Mouse (Mus musculus) adrenal gland, adult 2 months (tissue): Measurements from ENCODE around the gene Abhd6. TPM values are rescaled to one million over a fixed set of nuclear protein-coding genes. Genes with fewer than 3 reads are reported as not detected.

ENCODE experiments used
- DNase-seq: peaks from one replicate; pipeline ENCODE4 v3.0.0; 2021
- polyA plus RNA-seq: library from polyadenylated mRNA; depleted of rRNA; stranded (reverse); fragments of >200 nt; gene quantifications from 2 replicates; pipeline ENCODE4 v1.2.3, GENCODE M21; 2012; rRNA removed
- total RNA-seq, 2 experiments: library from RNA; stranded (reverse); gene quantifications; 2 replicates each; pipeline ENCODE4 v1.2.3; 2021

Abhd6 gene
- total and polyA plus RNA-seq, 3 experiments = 78.0 to 123 (median 103) TPM

DNA sequence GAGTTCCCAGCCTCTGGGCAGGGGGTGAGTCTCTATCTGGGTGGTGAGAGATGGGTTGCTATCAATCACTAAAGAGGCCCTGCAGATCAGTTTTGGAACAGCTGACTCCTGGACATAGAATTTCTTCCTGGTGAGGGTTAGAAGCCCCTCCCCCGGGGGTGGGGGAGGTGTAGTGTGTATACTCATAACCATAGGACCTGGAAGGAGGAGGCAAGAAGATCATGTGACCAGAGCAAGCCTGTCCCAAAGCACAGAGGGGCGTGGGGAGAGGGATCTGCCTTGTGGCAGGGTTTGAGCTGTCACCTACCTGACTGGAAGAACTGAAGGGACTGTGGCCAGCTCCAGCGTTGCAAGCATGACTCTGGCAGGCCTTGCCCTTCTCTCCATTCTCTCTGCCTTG is 59.4 kb downstream of the Abhd6 start:
- no peak for DNase-seq

DNA sequence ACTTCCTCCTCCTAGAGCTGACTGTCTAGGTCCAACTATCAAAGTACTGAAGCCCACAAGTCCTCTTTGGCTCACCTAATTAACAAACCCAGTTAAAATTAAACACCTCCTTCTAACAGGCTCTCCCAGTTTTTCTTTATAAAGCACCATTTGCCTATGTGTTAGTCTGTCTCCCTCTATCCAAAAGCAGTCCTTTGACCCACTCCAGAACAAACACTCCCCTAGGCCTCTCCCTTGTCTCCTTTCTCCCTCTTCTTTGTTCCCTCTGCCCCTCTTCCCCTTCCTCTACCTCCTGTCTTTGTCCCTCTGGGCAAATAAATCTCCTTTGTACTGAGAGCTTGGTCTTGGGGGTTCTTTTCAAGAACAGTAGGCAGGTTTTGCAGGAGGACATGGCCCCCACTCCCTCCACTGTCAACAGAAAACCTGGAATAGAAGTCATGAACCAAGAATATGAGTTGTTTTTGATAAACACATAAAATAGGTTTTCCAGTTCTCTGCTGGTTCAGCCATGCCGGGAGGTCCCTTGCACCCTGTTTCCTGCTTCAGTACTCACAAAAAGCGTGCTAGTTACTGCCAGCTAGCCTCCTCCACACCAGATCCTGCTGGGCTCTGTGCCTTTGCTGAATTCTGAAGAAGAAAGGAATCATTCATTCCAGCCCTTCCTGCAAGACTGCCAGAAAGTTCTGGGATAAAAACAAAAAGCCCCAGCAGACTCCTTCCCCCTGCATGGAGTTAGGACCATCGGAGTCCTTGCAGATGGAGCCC is 60.0 kb downstream of the Abhd6 start:
- no peak for DNase-seq

DNA sequence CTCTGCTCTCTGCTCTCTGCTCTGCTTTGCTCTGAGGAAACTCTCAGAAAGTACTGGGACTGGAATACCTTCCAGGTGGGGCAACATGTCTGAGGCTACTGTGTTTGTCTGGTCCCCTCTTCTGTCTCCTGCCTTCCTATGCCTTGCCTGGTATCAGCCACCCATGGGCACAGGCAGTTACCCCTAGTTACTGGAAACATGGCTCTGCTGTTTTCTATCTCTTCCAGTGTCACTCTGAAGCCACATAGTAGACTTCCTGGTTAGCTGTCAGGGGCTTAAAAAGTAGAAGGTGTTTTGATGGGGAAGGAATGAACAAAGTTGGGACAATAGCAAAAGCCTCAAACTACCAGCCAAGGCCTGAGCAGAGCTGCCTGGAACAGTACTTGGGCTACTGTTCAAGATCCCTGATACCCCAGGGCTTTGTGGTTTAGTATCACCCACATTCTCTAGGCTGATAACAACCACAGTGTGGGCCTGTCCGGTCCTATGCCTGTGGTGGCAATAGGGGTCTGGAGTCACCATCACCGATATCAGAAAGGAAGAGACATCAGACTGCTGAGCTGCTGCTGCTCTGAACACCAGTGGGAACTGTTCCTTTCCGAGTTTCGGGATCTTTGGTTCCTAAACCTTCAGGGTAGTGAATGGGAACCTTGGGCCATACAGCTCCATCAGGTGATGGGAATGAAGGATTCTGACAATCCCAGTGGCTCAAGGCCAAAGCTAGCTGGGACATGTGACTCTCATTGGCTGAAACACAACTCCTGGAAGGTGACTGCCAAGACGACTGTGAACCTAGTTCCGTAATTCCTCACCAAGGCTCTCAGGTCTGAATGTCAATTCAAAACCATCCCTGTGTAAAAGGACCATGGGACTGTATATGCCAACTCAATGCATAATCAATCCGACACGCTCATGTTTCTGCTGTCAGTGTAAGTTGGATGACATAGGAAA is 61.4 kb downstream of the Abhd6 start:
- no peak for DNase-seq

DNA sequence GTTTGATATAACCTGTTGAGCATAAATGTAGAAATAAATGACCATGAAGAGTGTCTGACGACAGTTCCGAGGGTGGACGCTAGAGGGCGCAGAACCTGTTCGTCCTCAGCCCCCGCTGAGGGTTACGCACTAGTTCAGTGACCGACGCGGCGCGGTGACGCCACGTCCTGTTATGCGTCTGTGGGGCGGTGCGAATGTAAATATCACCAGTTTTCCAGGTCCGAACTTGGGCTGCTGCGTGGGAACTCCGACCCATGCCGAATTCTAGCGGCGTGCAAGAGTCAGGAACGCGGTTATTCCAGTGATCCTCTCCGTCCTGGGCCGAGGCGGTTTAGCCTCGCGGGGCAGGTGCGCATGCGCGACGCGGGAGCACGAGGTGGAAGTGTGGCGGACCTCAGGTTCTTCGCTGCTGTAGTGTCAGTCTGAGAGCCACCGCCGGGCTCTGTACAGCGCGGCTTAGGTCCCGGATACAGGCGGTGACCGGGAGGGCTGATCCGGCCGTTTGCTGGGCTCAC is 77.5 kb downstream of the Abhd6 start, which contains the start of gene Rpp14:
Gene Rpp14 (plus strand): TSS at position 203 of the 515 bp plus-strand sequence.
- peak; percentile 95 for DNase-seq

DNA sequence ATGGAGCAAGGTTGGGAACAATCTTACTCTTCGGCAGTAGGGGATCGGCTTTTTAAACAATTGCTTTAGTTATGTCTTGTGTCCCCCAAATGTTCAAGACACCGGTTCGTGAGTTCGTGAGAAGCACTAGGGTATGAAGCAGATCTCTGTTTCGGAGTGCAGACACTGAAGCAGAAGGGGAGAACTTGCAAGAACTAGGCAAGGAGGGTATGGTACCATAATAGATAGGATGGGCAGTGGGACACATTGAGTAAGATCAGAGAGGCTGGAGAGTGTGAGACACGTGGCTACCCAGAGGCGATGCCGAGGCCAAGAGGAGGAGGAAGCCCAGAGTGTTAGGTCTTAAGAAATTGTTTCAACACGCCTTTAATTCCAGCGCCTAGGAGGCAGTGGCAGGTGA is 78.0 kb downstream of the Abhd6 start:
- DNase-seq = peak; percentile 48

DNA sequence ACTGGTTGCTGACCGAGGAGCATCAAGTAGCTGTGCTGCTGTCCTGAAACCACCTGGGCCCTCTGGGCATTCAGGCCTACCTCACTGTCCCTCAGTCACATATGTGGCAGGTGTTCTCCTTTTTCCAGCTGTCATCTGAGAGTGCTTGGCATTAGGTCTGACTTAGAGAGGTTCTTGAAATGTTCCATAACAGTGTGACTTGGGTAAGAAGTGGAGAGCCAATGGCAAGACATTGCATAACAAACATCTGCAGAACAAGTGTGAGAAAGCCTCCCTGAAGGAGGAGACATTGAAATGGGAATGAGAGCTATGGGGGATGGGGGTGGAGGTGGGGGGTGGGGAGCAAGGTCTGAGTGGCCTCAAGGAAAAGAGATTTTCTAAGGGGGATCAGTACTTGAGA is 80.2 kb downstream of the Abhd6 start:
- DNase-seq = no peak

DNA sequence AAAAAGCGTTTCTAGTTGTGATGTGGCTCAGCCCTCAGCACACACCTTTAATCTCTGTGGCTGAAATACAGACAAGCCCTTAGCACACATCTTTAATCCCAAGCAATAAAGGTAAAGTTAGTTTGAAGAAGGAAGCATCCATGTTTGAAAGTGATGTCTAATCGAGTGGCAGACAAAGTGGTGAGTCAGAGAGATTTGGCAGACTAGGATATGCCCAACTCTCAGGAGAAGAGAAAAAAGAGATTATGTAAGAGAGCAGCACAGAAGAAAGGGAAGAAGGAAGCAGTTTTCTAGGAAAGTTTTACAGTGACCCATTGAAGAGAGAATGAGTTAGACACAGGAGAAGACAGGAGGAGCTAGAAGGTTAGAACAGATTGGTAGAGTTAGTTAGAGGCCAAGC is 86.3 kb downstream of the Abhd6 start:
- no peak for DNase-seq

DNA sequence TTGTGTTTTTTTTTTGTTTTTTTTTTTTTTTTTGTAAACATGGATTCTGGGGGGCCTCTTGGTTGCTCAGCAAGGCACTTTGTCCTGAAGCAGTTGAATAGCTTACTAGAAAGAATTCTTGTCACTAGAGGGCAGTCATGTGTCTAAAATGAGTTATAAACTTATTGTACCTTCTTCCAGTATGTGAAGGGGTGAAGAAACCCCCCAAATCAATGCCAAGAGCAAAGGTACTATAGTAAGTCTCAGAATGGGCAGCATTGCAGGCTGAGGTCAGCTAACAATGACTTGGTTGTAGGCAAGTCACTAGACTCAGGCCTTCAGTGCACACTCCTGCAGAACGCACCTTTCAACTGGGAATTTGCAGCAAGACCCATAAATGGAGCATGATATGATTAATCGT is 89.9 kb downstream of the Abhd6 start:
- no peak for DNase-seq

DNA sequence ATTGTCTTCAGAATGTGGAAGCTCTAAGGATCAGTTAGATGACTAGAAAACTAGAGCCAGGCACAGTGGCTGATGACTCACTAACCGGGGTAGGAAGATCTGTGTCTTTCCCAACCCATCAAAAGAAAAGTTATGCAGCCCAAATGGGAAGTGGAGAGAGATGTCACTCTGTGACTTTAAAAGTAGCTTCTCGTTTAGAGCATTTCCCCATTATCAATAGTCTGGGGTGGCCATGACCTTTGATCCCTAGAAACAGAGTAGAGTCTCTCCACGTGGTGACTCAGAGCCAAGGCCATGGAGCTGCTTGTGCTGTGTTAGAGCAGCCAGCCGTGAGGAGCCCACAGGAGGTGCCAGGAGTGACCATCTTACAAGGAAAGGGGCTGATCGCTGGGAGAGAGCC is 90.7 kb downstream of the Abhd6 start:
- DNase-seq = peak; percentile 85

DNA sequence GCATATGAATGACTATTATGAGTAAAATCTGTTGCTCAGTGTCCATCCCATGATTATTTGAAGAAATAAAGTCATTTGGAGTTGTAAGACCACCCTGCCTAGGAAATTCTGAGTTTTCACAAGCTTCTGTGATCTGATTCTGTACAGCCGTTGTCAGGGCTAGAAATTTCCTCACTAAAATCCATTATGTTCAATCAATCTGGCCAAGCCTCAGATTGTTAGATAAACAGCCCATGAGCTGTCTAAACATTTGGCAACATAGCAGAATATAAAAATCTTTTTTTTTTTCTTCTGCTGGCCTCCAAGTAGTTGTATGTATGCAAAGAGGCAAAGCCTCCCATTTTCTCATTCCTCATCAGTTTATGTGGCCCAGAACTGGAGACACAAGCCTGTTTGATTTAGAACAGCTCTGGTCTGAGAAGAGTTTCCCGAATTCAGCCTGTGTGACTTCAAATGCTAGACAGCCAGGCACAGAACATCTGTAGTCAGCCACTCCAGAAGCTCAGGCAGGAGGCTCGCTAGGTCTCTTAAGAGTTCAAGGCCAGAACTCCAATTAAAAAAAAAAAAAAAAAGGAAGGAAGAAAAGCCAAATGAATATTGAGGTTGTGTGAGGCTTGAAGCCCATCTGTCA is 92.3 kb downstream of the Abhd6 start:
- DNase-seq = no peak

DNA sequence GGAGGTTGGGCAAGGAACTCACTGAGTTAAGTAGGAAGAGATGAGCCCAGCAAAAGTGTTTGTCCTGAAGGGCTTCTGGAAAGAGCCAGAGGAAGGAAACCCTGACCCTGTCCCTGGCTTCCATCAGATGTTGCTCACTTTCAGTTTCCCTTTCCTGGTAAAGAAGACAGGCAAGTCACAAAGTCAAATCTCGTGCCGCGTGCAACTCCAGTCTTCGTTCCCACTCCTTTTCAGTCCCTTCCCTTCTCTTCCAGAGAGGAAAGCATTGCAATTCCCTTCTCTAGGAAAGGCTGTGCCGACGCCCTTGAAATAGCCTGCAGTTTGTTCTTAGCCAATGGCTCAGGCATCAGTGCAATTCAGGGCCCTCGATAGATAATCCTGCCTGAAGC is 92.9 kb downstream of the Abhd6 start:
- peak; percentile 65 for DNase-seq

DNA sequence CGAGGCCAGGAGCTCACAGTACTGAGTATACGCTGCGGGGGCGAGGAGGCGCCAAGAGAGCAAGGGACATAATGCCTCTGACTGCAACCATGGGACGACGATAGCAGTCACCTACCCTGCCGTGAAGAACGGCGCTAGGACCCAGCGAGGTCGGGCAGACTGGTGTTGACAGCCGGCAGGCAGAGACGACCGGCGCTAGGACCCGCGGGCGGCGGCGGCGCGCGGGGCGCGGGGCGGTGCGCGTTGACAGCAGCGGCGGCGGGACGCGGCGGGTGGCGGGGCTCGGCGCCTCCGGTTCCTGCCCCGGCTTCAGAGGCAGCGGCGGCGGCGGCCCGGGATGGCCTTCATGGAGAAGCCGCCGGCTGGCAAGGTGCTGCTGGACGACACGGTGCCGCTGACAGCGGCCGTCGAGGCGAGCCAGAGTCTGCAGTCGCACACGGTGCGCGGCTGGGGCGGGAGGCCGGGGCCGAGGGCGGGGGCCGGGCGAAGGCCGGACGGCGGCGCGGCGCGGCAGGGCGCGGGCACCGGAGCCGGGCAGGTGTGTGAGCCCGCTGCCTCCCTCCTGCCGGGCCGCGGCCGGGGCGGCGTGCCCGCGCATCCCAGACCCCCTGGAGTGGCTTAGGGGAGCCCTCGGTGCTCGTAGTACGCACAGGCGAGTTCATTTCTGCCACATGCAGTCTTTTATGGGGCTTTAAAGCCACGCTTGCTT is 95.4 kb downstream of the Abhd6 start, which contains the start of gene Pxk:
Gene Pxk (plus strand): TSS at position 234 of the 709 bp plus-strand sequence.
- peak; percentile 98 for DNase-seq

DNA sequence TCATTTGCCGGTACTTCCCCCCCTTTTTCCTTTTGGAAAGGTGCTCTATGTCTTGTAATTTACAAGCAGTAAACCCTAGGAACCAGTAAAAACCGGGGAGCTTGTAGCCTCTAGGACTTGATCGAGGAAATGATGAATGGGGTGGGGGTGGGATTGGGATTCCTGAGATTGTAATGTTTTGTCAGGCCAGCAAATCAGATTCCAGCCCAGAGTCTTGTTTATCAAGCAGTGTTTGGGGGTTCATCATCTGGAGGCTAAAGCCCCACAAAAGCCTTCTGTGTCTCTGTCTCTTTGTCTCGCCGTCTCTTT is 95.9 kb downstream of the Abhd6 start:
- no peak for DNase-seq

DNA sequence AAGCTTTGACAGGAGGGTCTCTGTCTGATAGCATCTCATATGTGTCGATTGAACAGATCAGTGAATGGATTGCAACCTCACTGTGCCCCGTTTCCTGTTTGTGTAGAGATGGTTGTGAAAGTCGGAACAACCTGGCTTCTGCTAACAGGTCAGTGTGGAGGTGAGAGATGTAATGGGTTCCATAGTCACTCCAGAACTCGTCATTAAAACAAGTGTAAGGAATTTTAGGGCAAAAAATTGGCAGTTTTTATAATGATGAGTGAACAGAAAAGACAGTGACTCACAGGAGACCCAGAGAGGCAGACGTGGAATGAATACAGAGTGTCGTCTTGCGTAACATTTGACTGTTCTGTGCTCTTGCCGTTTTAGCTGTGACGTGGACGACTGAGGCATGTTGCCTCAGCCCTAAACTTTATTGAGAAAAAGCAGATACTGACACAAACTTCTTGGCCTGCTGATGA is 96.9 kb downstream of the Abhd6 start:
- peak; percentile 65 for DNase-seq

DNA sequence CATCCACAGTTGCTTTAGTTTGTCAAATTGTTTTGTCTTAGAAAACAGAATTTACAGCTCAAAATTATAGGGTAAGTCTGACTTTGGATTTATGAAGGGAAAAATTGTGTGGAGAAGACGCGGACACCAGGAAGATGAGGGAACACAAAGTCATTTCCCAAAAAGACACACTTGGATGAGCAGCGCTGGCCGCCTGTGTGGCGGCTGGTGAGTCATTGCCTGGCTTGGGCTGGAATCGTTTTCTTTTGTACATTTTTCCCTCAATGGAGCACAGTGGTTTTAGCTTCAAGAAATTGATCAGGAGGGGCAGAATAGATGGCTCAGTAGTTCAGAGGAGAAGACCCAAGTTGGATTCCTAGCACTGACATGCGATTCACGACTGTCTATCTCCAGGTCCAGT is 99.2 kb downstream of the Abhd6 start:
- DNase-seq = peak; percentile 31

DNA sequence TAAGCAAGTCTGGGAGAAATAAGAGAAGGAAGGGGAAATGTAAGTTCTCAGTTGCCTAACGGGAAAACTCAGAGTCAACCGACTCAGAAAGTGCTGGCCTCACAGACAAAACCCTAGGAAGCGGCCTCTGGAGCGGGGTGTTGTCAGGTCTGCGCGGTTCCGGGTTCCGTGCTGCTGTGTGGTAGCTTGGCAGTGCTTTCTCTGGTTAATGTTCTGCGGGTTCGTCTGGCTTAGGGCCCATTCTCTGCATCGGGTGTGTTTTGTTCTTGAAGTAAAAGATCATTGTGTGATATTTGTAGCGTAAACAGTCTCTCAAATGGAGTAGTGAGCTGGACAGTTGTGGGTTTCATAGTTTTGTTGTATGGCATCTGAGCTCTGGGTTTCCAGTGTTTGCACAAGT is 100.0 kb downstream of the Abhd6 start:
- DNase-seq = no peak

Other genes with a start within 250 kb of the Abhd6 start
- not detected for gene Gm26661, start 211.3 kb upstream of the Abhd6 start, total RNA-seq
- gene Gm26661, start 211.3 kb upstream of the Abhd6 start, polyA plus RNA-seq = not detected in 2 replicates
- 10 to 100 TPM; 40.8 to 44.9 TPM for gene Flnb, start 184.9 kb upstream of the Abhd6 start, total RNA-seq
- 8.8 and 8.9 TPM in 2 replicates for gene Flnb, start 184.9 kb upstream of the Abhd6 start, polyA plus RNA-seq
- not detected for gene Gm45521, start 45.6 kb upstream of the Abhd6 start, total RNA-seq
- not detected in 2 replicates for gene Gm45521, start 45.6 kb upstream of the Abhd6 start, polyA plus RNA-seq
- 1 to 10 TPM in 1 of 2 experiments, under 1 TPM in 1; 0.24 to 1.5 TPM for gene Dnase1l3, start 8.3 kb upstream of the Abhd6 start, total RNA-seq
- 0.32 and 0.63 TPM in 2 replicates for gene Dnase1l3, start 8.3 kb upstream of the Abhd6 start, polyA plus RNA-seq
- gene Rpp14, start 77.5 kb downstream of the Abhd6 start, total RNA-seq = 10 to 100 TPM; 38.8 to 39.0 TPM
- gene Rpp14, start 77.5 kb downstream of the Abhd6 start, polyA plus RNA-seq = 4.3 and 6.4 TPM in 2 replicates
- gene Pxk, start 95.3 kb downstream of the Abhd6 start, total RNA-seq = 10 to 100 TPM; 57.1 to 96.0 TPM
- 29.4 and 34.6 TPM in 2 replicates for gene Pxk, start 95.3 kb downstream of the Abhd6 start, polyA plus RNA-seq
- 100 to 1,000 TPM; 325 to 340 TPM for gene Pdhb, start 170.1 kb downstream of the Abhd6 start, total RNA-seq
- gene Pdhb, start 170.1 kb downstream of the Abhd6 start, polyA plus RNA-seq = 44.5 and 51.2 TPM in 2 replicates
- 10 to 100 TPM; 14.3 to 16.3 TPM for gene Kctd6, start 211.2 kb downstream of the Abhd6 start, total RNA-seq
- gene Kctd6, start 211.2 kb downstream of the Abhd6 start, polyA plus RNA-seq = 3.6 and 4.0 TPM in 2 replicates